9 mouse cellular contexts compared by ENCODE assay signal in genomic region chr12:72013711-72014354, GRCm38 (mm10). TPM values are rescaled to one million over a fixed set of nuclear protein-coding genes. Genes with fewer than 3 reads are reported as not detected.
A peak's percentile ranks its signal among the peaks of the same experiment; 100 is the strongest.
DNase-seq lines count a peak whose midpoint lies in the region; ATAC-seq and TF ChIP-seq lines count a peak whose summit lies in the region.
"Had no signal": no experiment of that assay in that cellular context is flagged by ENCODE, and none has a peak within 500 bp of the region (broad histone marks: within the 10 kb centered on the region; RNA-seq: fewer than 3 reads in every experiment).

No protein-coding gene starts in this region.

- peak overlapping the region; percentile 31; the same call in 1 of the 2 replicates for H3K27ac ChIP-seq in heart, embryonic 15.5 days
- peak overlapping the region; percentile 81 for H3K27ac ChIP-seq in lung, embryonic 14.5 days (ENCODE audit: low read depth)
- H3K27ac ChIP-seq in stomach, embryonic 16.5 days (ENCODE audit: low read length), result no peak overlapping the region

- no peak for ATAC-seq in heart, embryonic 15.5 days (replicated peaks; ENCODE audit: insufficient number of reproducible peaks, insufficient read depth, low FRiP score, low read depth)
- ATAC-seq in lung, embryonic 14.5 days (ENCODE audit: insufficient read depth), result peak; percentile 52; the same call in 1 of the 2 replicates
- ATAC-seq in stomach, embryonic 16.5 days (ENCODE audit: insufficient read depth, low FRiP score), result no peak

- no peak for TF ChIP-seq CTCF in lung, embryonic 14.5 days (IDR thresholded peaks at IDR 0.05; ENCODE audit: low read depth)

- no peaks in the 10 kb centered on the region for H3K36me3 ChIP-seq in heart, embryonic 15.5 days
- no peaks in the 10 kb centered on the region for H3K36me3 ChIP-seq in lung, embryonic 14.5 days (ENCODE audit: insufficient read depth)
- no peaks in the 10 kb centered on the region for H3K36me3 ChIP-seq in stomach, embryonic 16.5 days (ENCODE audit: control insufficient read depth, insufficient read depth, low read length)

- no peak overlapping the region for H3K9ac ChIP-seq in heart, embryonic 15.5 days
- no peak overlapping the region for H3K9ac ChIP-seq in lung, embryonic 14.5 days
- H3K9ac ChIP-seq in stomach, embryonic 16.5 days (ENCODE audit: low read length), result peak overlapping the region; percentile 32; the same call in 1 of the 2 replicates

- H3K4me3 ChIP-seq in heart, embryonic 15.5 days, result no peak overlapping the region
- no peak overlapping the region for H3K4me3 ChIP-seq in lung, embryonic 14.5 days (ENCODE audit: low read depth, low read length)
- no peak overlapping the region for H3K4me3 ChIP-seq in stomach, embryonic 16.5 days (replicated peaks; ENCODE audit: low read length)

- 77% methylated on average over 13 of the region's 13 CpGs for WGBS in heart, embryonic 15.5 days
- WGBS in lung, embryonic 14.5 days, result 43% methylated on average over 13 of the region's 13 CpGs
- 72% methylated on average over 13 of the region's 13 CpGs for WGBS in stomach, embryonic 16.5 days

- no peak for DNase-seq in heart, postnatal 25 days (ENCODE audit: low spot score)
- no peak for DNase-seq in lung, embryonic 14.5 days
- no peak for DNase-seq in lung, postnatal 36 days
- peak; percentile 32 for DNase-seq in fibroblast of lung, adult 2 months (ENCODE audit: low read depth)
- DNase-seq in urinary bladder, adult 2 months (ENCODE audit: low spot score), result no peak
- DNase-seq: cerebellum, adult 11 months; gastrocnemius, postnatal 10 days had no signal

- peaks cover 8% of the 10 kb centered on the region for H3K4me1 ChIP-seq in heart, embryonic 15.5 days (replicated peaks)
- H3K4me1 ChIP-seq in lung, embryonic 14.5 days (ENCODE audit: insufficient read depth), result peaks cover 18% of the 10 kb centered on the region
- H3K4me1 ChIP-seq in stomach, embryonic 16.5 days (ENCODE audit: control insufficient read depth, insufficient read depth, low read length), result peaks cover 4% of the 10 kb centered on the region; the same call in 1 of the 2 replicates

- intact Hi-C loops in heart, postnatal 25 days (cut with DNase I), result no loop called here

- no peaks in the 10 kb centered on the region for H3K27me3 ChIP-seq in heart, embryonic 15.5 days
- H3K27me3 ChIP-seq in lung, embryonic 14.5 days (ENCODE audit: insufficient read depth, low read length), result no peaks in the 10 kb centered on the region
- no peaks in the 10 kb centered on the region for H3K27me3 ChIP-seq in stomach, embryonic 16.5 days (ENCODE audit: control insufficient read depth, insufficient read depth, low read length)

- H3K9me3 ChIP-seq in heart, embryonic 15.5 days (replicated peaks), result no peaks in the 10 kb centered on the region
- H3K9me3 ChIP-seq in lung, embryonic 14.5 days (ENCODE audit: low read depth, low read length), result no peaks in the 10 kb centered on the region
- H3K9me3 ChIP-seq in stomach, embryonic 16.5 days (replicated peaks; ENCODE audit: control insufficient read depth, low read length), result no peaks in the 10 kb centered on the region

- H3K4me2 ChIP-seq in heart, embryonic 15.5 days, result 0 out of 2 replicates have a peak overlapping the region, but pooled peaks have one; percentile 4
- peak overlapping the region; percentile 49 for H3K4me2 ChIP-seq in lung, embryonic 14.5 days
- H3K4me2 ChIP-seq in stomach, embryonic 16.5 days (ENCODE audit: low read depth, low read length), result no peak overlapping the region

RNA-seq across cellular contexts. Expression of gene Gpr135, which starts 57.1 kb away (rescaled TPM):
- 0.48 and 0.60 TPM in 2 replicates for polyA plus RNA-seq in heart, embryonic 15.5 days (2015; fragmentation: Nextera tagmentation; extraction: Ambion mirVana)
- total RNA-seq in heart, postnatal 25 days (2021), result under 1 TPM; 0.25 to 0.42 TPM
- polyA plus RNA-seq in lung, embryonic 14.5 days (2014; fragmentation: Nextera tagmentation; extraction: Ambion mirVana), result 0.68 and 0.88 TPM in 2 replicates
- 0.36 and 0.61 TPM in 2 replicates for polyA plus RNA-seq in stomach, embryonic 16.5 days (2015; fragmentation: Nextera tagmentation; extraction: Ambion mirVana)
- polyA plus RNA-seq in urinary bladder, adult 2 months (2012; rRNA removed), result 2.7 and 3.4 TPM in 2 replicates
